Mouse (Mus musculus): ENCODE data around the gene Olfr1061. TPM values are rescaled to one million over a fixed set of nuclear protein-coding genes. Genes with fewer than 3 reads are reported as not detected.
"Not testable (repeated sequence)": the region's sequence is repeated elsewhere in the genome, so short reads cannot be mapped to it uniquely, and the experiment has no call there.

Olfr1061 gene
- not detected in 2 replicates for polyA plus RNA-seq (2014; fragmentation: Nextera tagmentation; extraction: Ambion mirVana)

DNA sequence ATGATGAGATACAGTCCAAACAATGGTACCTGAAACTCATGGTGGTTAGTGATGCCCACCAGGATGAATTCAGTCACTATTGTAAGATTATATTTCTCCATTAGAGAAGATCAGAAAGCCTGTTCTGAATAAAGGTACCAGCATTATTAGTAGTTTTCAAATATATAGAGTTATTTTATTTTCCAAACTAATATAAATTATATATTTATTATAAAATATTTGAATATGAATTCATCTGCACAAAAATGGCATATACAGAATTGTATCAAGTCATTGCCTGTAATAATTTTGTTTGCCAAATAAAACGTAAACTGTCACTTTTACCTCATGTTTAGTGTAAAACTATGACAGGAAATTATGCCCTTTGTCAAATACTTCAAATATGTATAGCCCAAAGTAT lies at the start of gene Olfr1061:
Gene Olfr1061 (minus strand): TSS at position 101 of the 400 bp plus-strand sequence.
- no peak within 1 kb of the TSS for H3K4me2 ChIP-seq (replicated peaks; ENCODE audit: low read depth, low read length)
- H3K4me3 ChIP-seq (ENCODE audit: low read depth, low read length): no peak within 1 kb of the TSS
- H3K27me3 ChIP-seq (ENCODE audit: control insufficient read depth, insufficient read depth, low read length): no peaks in the 10 kb centered on the region
- H3K9me3 ChIP-seq (ENCODE audit: control insufficient read depth, low read depth, low read length): no peaks in the 10 kb centered on the region
- WGBS: 80% methylated on average over 1 of the region's 1 CpGs
- no peak for ATAC-seq (ENCODE audit: insufficient number of reproducible peaks, insufficient read depth, low FRiP score, low read depth)
- no peaks in the 10 kb centered on the region for H3K4me1 ChIP-seq (ENCODE audit: control insufficient read depth, insufficient read depth, low read length)
- H3K9ac ChIP-seq (replicated peaks; ENCODE audit: low read depth, low read length): no peak within 1 kb of the TSS
- H3K36me3 ChIP-seq (ENCODE audit: control insufficient read depth, insufficient read depth, low read length): no peaks in the 10 kb centered on the region
- no peak within 1 kb of the TSS for H3K27ac ChIP-seq (ENCODE audit: low read length)

DNA sequence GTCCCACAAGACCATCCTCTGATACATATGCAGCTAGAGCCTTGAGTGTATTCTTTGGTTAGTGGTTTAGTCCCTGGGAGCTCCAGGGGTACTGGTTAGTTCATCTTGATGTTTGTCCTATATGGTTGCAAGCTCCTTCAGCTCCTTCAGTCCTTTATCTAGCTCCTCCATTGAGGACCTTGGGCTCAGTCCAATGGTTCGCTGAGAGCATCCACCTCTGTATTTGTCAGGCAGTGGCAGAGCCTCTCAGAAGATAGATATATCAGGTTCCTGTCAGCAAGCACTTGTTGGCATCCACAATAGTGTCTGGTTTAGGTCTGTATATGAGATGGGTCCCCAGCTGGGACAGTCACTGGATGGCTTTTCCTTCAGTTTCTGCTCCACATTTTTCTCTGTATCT lies 46.6 kb upstream of the Olfr1061 start:
- Histone ChIP-seq H3K36me3 (ENCODE audit: control insufficient read depth, insufficient read depth, low read length) (no peaks in the 10 kb centered on the region), H3K27me3 (ENCODE audit: control insufficient read depth, insufficient read depth, low read length) (no peaks in the 10 kb centered on the region), H3K4me2 (replicated peaks; ENCODE audit: low read depth, low read length) (no peak overlapping the region), H3K9ac (replicated peaks; ENCODE audit: low read depth, low read length) (no peak overlapping the region), H3K4me1 (ENCODE audit: control insufficient read depth, insufficient read depth, low read length) (no peaks in the 10 kb centered on the region), H3K27ac (ENCODE audit: low read length) (no peak overlapping the region), H3K9me3 (ENCODE audit: control insufficient read depth, low read depth, low read length) (no peaks in the 10 kb centered on the region), H3K4me3 (ENCODE audit: low read depth, low read length) (no peak overlapping the region)
- ATAC-seq (ENCODE audit: insufficient number of reproducible peaks, insufficient read depth, low FRiP score, low read depth): no peak
- 78% methylated on average over 1 of the region's 1 CpGs for WGBS

GRCm38 (mm10) chr2:86456169-86456568 lies 42.3 kb upstream of the Olfr1061 start, which contains the start of gene Olfr1066:
TSS of gene Olfr1066 (minus strand) at chr2:86456269.
- H3K27ac ChIP-seq (ENCODE audit: low read length): no peak within 1 kb of the TSS
- H3K4me1 ChIP-seq (ENCODE audit: control insufficient read depth, insufficient read depth, low read length): no peaks in the 10 kb centered on the region
- no peaks in the 10 kb centered on the region for H3K27me3 ChIP-seq (ENCODE audit: control insufficient read depth, insufficient read depth, low read length)
- H3K9ac ChIP-seq (replicated peaks; ENCODE audit: low read depth, low read length): no peak within 1 kb of the TSS
- H3K4me2 ChIP-seq (replicated peaks; ENCODE audit: low read depth, low read length): no peak within 1 kb of the TSS
- no peak for ATAC-seq (ENCODE audit: insufficient number of reproducible peaks, insufficient read depth, low FRiP score, low read depth)
- no peak within 1 kb of the TSS for H3K4me3 ChIP-seq (ENCODE audit: low read depth, low read length)
- 89% methylated on average over 1 of the region's 1 CpGs for WGBS
- H3K36me3 ChIP-seq (ENCODE audit: control insufficient read depth, insufficient read depth, low read length): no peaks in the 10 kb centered on the region
- H3K9me3 ChIP-seq (ENCODE audit: control insufficient read depth, low read depth, low read length): no peaks in the 10 kb centered on the region

DNA sequence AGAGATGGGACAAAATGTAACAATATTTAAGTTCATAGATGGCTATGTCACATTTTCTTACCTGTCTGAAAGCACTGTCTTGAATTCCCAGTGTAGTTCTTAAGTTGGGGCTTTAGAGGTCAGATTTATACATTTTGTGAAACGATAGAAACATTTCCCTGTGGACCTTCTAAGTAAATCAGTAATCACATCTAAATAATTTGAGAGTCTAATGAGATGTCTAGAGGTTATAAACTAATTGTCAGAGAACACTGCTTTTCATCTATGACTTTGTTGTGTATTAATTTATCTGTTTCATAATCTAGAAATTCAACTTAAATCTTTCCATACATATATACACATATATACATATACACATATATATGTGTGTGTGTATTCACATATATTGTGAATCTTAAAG lies 36.6 kb upstream of the Olfr1061 start, which contains the start of gene Olfr1065:
Gene Olfr1065 (minus strand): TSS at position 101 of the 400 bp plus-strand sequence.
- H3K4me2 ChIP-seq (replicated peaks; ENCODE audit: low read depth, low read length); ATAC-seq (ENCODE audit: insufficient number of reproducible peaks, insufficient read depth, low FRiP score, low read depth); H3K27me3 ChIP-seq (ENCODE audit: control insufficient read depth, insufficient read depth, low read length); H3K36me3 ChIP-seq (ENCODE audit: control insufficient read depth, insufficient read depth, low read length); H3K9me3 ChIP-seq (ENCODE audit: control insufficient read depth, low read depth, low read length); H3K4me3 ChIP-seq (ENCODE audit: low read depth, low read length); H3K27ac ChIP-seq (ENCODE audit: low read length); H3K9ac ChIP-seq (replicated peaks; ENCODE audit: low read depth, low read length); H3K4me1 ChIP-seq (ENCODE audit: control insufficient read depth, insufficient read depth, low read length): not testable (repeated sequence)
- no CpG with 5 or more reads among the region's 1 CpGs for WGBS

- H3K27me3 ChIP-seq (ENCODE audit: control insufficient read depth, insufficient read depth, low read length); H3K27ac ChIP-seq (ENCODE audit: low read length); H3K9ac ChIP-seq (replicated peaks; ENCODE audit: low read depth, low read length); H3K36me3 ChIP-seq (ENCODE audit: control insufficient read depth, insufficient read depth, low read length); H3K4me2 ChIP-seq (replicated peaks; ENCODE audit: low read depth, low read length); H3K9me3 ChIP-seq (ENCODE audit: control insufficient read depth, low read depth, low read length); H3K4me1 ChIP-seq (ENCODE audit: control insufficient read depth, insufficient read depth, low read length); H3K4me3 ChIP-seq (ENCODE audit: low read depth, low read length); ATAC-seq (ENCODE audit: insufficient number of reproducible peaks, insufficient read depth, low FRiP score, low read depth): not testable (repeated sequence)
- WGBS: 70% methylated on average over 1 of the region's 1 CpGs
Observed at GRCm38 (mm10) chr2:86442101-86442500, 28.3 kb upstream of the Olfr1061 start.

GRCm38 (mm10) chr2:86428511-86428910 lies 14.7 kb upstream of the Olfr1061 start:
- H3K4me2 ChIP-seq (replicated peaks; ENCODE audit: low read depth, low read length); H3K9ac ChIP-seq (replicated peaks; ENCODE audit: low read depth, low read length); ATAC-seq (ENCODE audit: insufficient number of reproducible peaks, insufficient read depth, low FRiP score, low read depth); H3K27ac ChIP-seq (ENCODE audit: low read length); H3K4me3 ChIP-seq (ENCODE audit: low read depth, low read length); H3K27me3 ChIP-seq (ENCODE audit: control insufficient read depth, insufficient read depth, low read length); H3K36me3 ChIP-seq (ENCODE audit: control insufficient read depth, insufficient read depth, low read length); H3K9me3 ChIP-seq (ENCODE audit: control insufficient read depth, low read depth, low read length); H3K4me1 ChIP-seq (ENCODE audit: control insufficient read depth, insufficient read depth, low read length): not testable (repeated sequence)
- WGBS: 86% methylated on average over 8 of the region's 8 CpGs

GRCm38 (mm10) chr2:86426649-86427048 lies 12.8 kb upstream of the Olfr1061 start, which contains the start of gene Olfr1062:
TSS of gene Olfr1062 (minus strand) at chr2:86426749.
- not testable (repeated sequence) for H3K9me3 ChIP-seq (ENCODE audit: control insufficient read depth, low read depth, low read length); H3K36me3 ChIP-seq (ENCODE audit: control insufficient read depth, insufficient read depth, low read length); H3K4me1 ChIP-seq (ENCODE audit: control insufficient read depth, insufficient read depth, low read length); H3K4me3 ChIP-seq (ENCODE audit: low read depth, low read length); ATAC-seq (ENCODE audit: insufficient number of reproducible peaks, insufficient read depth, low FRiP score, low read depth); H3K4me2 ChIP-seq (replicated peaks; ENCODE audit: low read depth, low read length); H3K27ac ChIP-seq (ENCODE audit: low read length); H3K27me3 ChIP-seq (ENCODE audit: control insufficient read depth, insufficient read depth, low read length); H3K9ac ChIP-seq (replicated peaks; ENCODE audit: low read depth, low read length)

GRCm38 (mm10) chr2:86395114-86395513 lies 18.7 kb downstream of the Olfr1061 start:
- Histone ChIP-seq H3K9me3 (ENCODE audit: control insufficient read depth, low read depth, low read length) (no peaks in the 10 kb centered on the region), H3K36me3 (ENCODE audit: control insufficient read depth, insufficient read depth, low read length) (no peaks in the 10 kb centered on the region), H3K4me1 (ENCODE audit: control insufficient read depth, insufficient read depth, low read length) (no peaks in the 10 kb centered on the region), H3K4me2 (replicated peaks; ENCODE audit: low read depth, low read length) (no peak overlapping the region), H3K27me3 (ENCODE audit: control insufficient read depth, insufficient read depth, low read length) (no peaks in the 10 kb centered on the region), H3K27ac (ENCODE audit: low read length) (no peak overlapping the region), H3K4me3 (ENCODE audit: low read depth, low read length) (no peak overlapping the region), H3K9ac (replicated peaks; ENCODE audit: low read depth, low read length) (no peak overlapping the region)
- 85% methylated on average over 2 of the region's 2 CpGs for whole genome bisulfite sequencing
- no peak for ATAC-seq (ENCODE audit: insufficient number of reproducible peaks, insufficient read depth, low FRiP score, low read depth)

DNA sequence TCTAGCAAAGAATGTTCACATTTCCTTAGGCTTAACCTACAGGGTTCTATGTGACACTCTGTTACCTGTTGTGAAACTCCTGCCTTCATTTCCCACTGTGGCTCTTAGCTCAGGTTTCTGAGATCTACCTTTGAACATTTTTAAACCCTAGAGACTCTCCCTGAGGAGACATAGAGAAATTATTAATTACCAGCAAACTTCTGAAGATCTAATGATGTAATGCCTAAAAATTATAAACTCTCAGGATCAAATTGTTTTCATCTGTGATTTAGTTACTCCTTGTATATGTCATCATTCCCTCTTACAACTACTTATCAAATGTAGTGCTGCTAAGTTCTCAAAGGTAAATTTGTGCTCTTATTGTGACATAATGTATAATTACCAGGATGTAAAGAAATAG lies 25.4 kb downstream of the Olfr1061 start, which contains the start of gene Olfr1058:
Gene Olfr1058 (minus strand): TSS at position 101 of the 400 bp plus-strand sequence.
- H3K9me3 ChIP-seq (ENCODE audit: control insufficient read depth, low read depth, low read length); H3K4me3 ChIP-seq (ENCODE audit: low read depth, low read length); ATAC-seq (ENCODE audit: insufficient number of reproducible peaks, insufficient read depth, low FRiP score, low read depth); H3K4me1 ChIP-seq (ENCODE audit: control insufficient read depth, insufficient read depth, low read length); H3K4me2 ChIP-seq (replicated peaks; ENCODE audit: low read depth, low read length); H3K27ac ChIP-seq (ENCODE audit: low read length); H3K36me3 ChIP-seq (ENCODE audit: control insufficient read depth, insufficient read depth, low read length); H3K9ac ChIP-seq (replicated peaks; ENCODE audit: low read depth, low read length); H3K27me3 ChIP-seq (ENCODE audit: control insufficient read depth, insufficient read depth, low read length): not testable (repeated sequence)
